Comparison of ENCODE assay signal across 13 mouse cellular contexts in genomic region chr12:27337482-27337881, GRCm38 (mm10). TPM values are rescaled to one million over a fixed set of nuclear protein-coding genes. Genes with fewer than 3 reads are reported as not detected.
A peak's percentile ranks its signal among the peaks of the same experiment; 100 is the strongest.
DNase-seq lines count a peak whose midpoint lies in the region; ATAC-seq and TF ChIP-seq lines count a peak whose summit lies in the region.
"Had no signal": no experiment of that assay in that cellular context is flagged by ENCODE, and none has a peak within 500 bp of the region (broad histone marks: within the 10 kb centered on the region; RNA-seq: fewer than 3 reads in every experiment).

No protein-coding gene starts in this region.

- no peak for TF ChIP-seq POLR2A in thymus, adult 2 months (IDR thresholded peaks at IDR 0.05; ENCODE audit: control insufficient read depth, extremely low read depth, insufficient read depth, low read length, poor library complexity)

- no peak for ATAC-seq in lung, embryonic 14.5 days (ENCODE audit: insufficient read depth)
- ATAC-seq in neural tube, embryonic 13.5 days (ENCODE audit: low read depth), result no peak
- ATAC-seq: lung, postnatal 0 days had no signal

- peak overlapping the region; percentile 89 for H3K4me3 ChIP-seq in lung, embryonic 14.5 days (ENCODE audit: low read depth, low read length)
- peak overlapping the region; percentile 100 for H3K4me3 ChIP-seq in limb, embryonic 10.5 days
- H3K4me3 ChIP-seq in neural tube, embryonic 13.5 days, result peak overlapping the region; percentile 100
- H3K4me3 ChIP-seq in thymus, adult 2 months (ENCODE audit: control insufficient read depth, insufficient read depth, low read length), result no peak overlapping the region

- H3K36me3 ChIP-seq in lung, embryonic 14.5 days (ENCODE audit: insufficient read depth), result 0 out of 2 replicates have a peak, but pooled peaks cover 8% of the 10 kb centered on the region
- H3K36me3 ChIP-seq in limb, embryonic 10.5 days, result peaks cover 70% of the 10 kb centered on the region
- peaks cover 24% of the 10 kb centered on the region for H3K36me3 ChIP-seq in neural tube, embryonic 13.5 days
- no peaks in the 10 kb centered on the region for H3K36me3 ChIP-seq in thymus, adult 2 months (ENCODE audit: control insufficient read depth, insufficient read depth, low read length)
- H3K36me3 ChIP-seq: G1E had no signal

- no peaks in the 10 kb centered on the region for H3K4me1 ChIP-seq in lung, embryonic 14.5 days (ENCODE audit: insufficient read depth)
- H3K4me1 ChIP-seq in limb, embryonic 10.5 days, result peaks cover 22% of the 10 kb centered on the region
- peaks cover 40% of the 10 kb centered on the region for H3K4me1 ChIP-seq in neural tube, embryonic 13.5 days (replicated peaks)
- no peaks in the 10 kb centered on the region for H3K4me1 ChIP-seq in thymus, adult 2 months (replicated peaks; ENCODE audit: control insufficient read depth, insufficient read depth, low read length)

- no peaks in the 10 kb centered on the region for H3K27me3 ChIP-seq in lung, embryonic 14.5 days (ENCODE audit: insufficient read depth, low read length)
- H3K27me3 ChIP-seq in limb, embryonic 10.5 days (ENCODE audit: low read depth, poor library complexity, severe bottlenecking), result no peaks in the 10 kb centered on the region
- no peaks in the 10 kb centered on the region for H3K27me3 ChIP-seq in neural tube, embryonic 13.5 days
- 0 out of 2 replicates have a peak, but pooled peaks cover 2% of the 10 kb centered on the region for H3K27me3 ChIP-seq in thymus, adult 2 months (ENCODE audit: control insufficient read depth, insufficient read depth, low read length)

- no peaks in the 10 kb centered on the region for H3K9me3 ChIP-seq in lung, embryonic 14.5 days (ENCODE audit: low read depth, low read length)
- H3K9me3 ChIP-seq in limb, embryonic 10.5 days (replicated peaks), result no peaks in the 10 kb centered on the region
- H3K9me3 ChIP-seq in neural tube, embryonic 13.5 days, result no peaks in the 10 kb centered on the region

- no peak for TF ChIP-seq CTCF in lung, embryonic 14.5 days (IDR thresholded peaks at IDR 0.05; ENCODE audit: low read depth)
- no peak for TF ChIP-seq CTCF in thymus, adult 2 months (IDR thresholded peaks at IDR 0.05; ENCODE audit: borderline replicate concordance, control insufficient read depth, extremely low read depth, insufficient read depth, low read length, poor library complexity)

- 0 out of 2 replicates have a peak overlapping the region, but pooled peaks have one; percentile 6 for H3K9ac ChIP-seq in lung, embryonic 14.5 days
- peak overlapping the region; percentile 100 for H3K9ac ChIP-seq in neural tube, embryonic 13.5 days

- DNase-seq in embryo, embryonic 10.5 days (ENCODE audit: low spot score), result peak; percentile 29
- no peak for DNase-seq in embryo, embryonic 9.5 days (ENCODE audit: extremely low spot score)
- no peak for DNase-seq in lung, embryonic 14.5 days
- DNase-seq in lung, postnatal 10 days, result no peak
- DNase-seq in limb, embryonic 10.5 days (ENCODE audit: low spot score), result no peak
- no peak for DNase-seq in gastrocnemius, postnatal 4 days (ENCODE audit: low spot score in 2 of 2)
- no peak for DNase-seq in thymus, adult 2 months
- DNase-seq: adrenal gland, adult 2 months; cerebellum, adult 18-20 months; heart, postnatal 36 days had no signal

- WGBS in lung, embryonic 14.5 days, result 16% methylated on average over 1 of the region's 1 CpGs
- WGBS in limb, embryonic 10.5 days, result 54% methylated on average over 1 of the region's 1 CpGs
- 5% methylated on average over 1 of the region's 1 CpGs for WGBS in neural tube, embryonic 13.5 days
- WGBS in thymus, adult 2 months, result 88% methylated on average over 1 of the region's 1 CpGs

- H3K4me2 ChIP-seq in lung, embryonic 14.5 days, result peak overlapping the region; percentile 95
- H3K4me2 ChIP-seq in neural tube, embryonic 13.5 days, result peak overlapping the region; percentile 65

- H3K27ac ChIP-seq in lung, embryonic 14.5 days (ENCODE audit: low read depth), result no peak overlapping the region
- H3K27ac ChIP-seq in limb, embryonic 10.5 days, result peak overlapping the region; percentile 99
- H3K27ac ChIP-seq in neural tube, embryonic 13.5 days (replicated peaks), result peak overlapping the region; percentile 98
- H3K27ac ChIP-seq in thymus, adult 2 months (ENCODE audit: control insufficient read depth, insufficient read depth, low read length), result no peak overlapping the region

RNA-seq across cellular contexts. Expression of gene Sox11, which starts 4.9 kb away (rescaled TPM):
- polyA plus RNA-seq in lung, embryonic 14.5 days (2014; fragmentation: Nextera tagmentation; extraction: Ambion mirVana), result 52.6 and 54.5 TPM in 2 replicates
- polyA plus RNA-seq in limb, embryonic 10.5 days (2016; fragmentation: Nextera tagmentation; extraction: Ambion mirVana), result 201 and 255 TPM in 2 replicates
- polyA plus RNA-seq in neural tube, embryonic 13.5 days (2015; fragmentation: Nextera tagmentation; extraction: Ambion mirVana), result 512 and 534 TPM in 2 replicates
- 10 to 100 TPM; 10.6 to 12.0 TPM for total RNA-seq in gastrocnemius, postnatal 4 days (2021)
- polyA plus RNA-seq in thymus, adult 2 months (2012; rRNA removed), result 0.05 and 0.07 TPM in 2 replicates
- polyA plus RNA-seq: G1E had no signal

Comparison
In these comparisons a context has a peak if more than half of its experiments do, and no peak if none do; other contexts are left out.
1. H3K27ac ChIP-seq: peak in limb, embryonic 10.5 days (single experiment) and neural tube, embryonic 13.5 days (single experiment); none in lung, embryonic 14.5 days (single experiment) and thymus, adult 2 months (single experiment).
2. RNA of gene Sox11, which starts 4.9 kb away (polyA plus RNA-seq): 512 to 534 TPM in neural tube, embryonic 13.5 days, 201 to 255 TPM in limb, embryonic 10.5 days and 52.6 to 54.5 TPM in lung, embryonic 14.5 days; 0.05 to 0.07 TPM in thymus, adult 2 months; every median in the first group is over 10 times any median in the second.